Mouse (Mus musculus): ENCODE results near the gene Ang. TPM values are rescaled to one million over a fixed set of nuclear protein-coding genes. Genes with fewer than 3 reads are reported as not detected.

The Ang gene
- total RNA-seq (2023): 1 to 10 TPM; 3.5 to 5.6 TPM

GRCm38 (mm10) chr14:51090921-51091900, at the start of gene Ang, which contains the start of gene Rnase4:
Ang (plus strand) TSS chr14:51091150.
Rnase4 (plus strand) TSS chr14:51091077.

GRCm38 (mm10) chr14:51041769-51042168, 49.2 kb upstream of the Ang start, which contains the start of gene Rnase9:
Rnase9 (minus strand) TSS chr14:51041869.

GRCm38 (mm10) chr14:51050063-51050462, 40.9 kb upstream of the Ang start, which contains the start of gene Rnase11:
Rnase11 (minus strand) TSS chr14:51050163.

DNA sequence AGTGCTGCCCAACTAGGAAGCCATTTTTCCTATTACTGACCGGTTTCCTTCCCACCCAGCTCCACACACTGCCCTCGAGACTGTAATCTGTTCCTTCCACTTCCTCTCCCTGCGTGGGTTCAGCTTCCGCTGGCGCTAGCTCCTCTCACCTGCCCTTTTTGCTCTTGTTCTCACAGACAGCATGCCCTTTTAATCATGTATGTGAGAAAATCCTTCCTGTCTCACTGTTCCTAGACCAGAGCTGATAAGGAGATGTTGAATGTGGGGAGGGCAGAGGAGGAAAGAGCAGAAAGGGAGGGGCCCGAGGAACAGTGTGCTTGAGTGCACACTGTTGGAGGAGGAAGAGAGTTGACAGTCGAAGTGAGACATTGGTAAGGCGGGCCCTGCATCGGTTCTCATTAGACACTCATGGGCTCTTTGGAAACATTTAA, 33.5 kb upstream of the Ang start, which contains the start of gene Rnase12:
Gene Rnase12, minus strand, starts transcription at position 261 of the 431 bp plus-strand sequence.

DNA sequence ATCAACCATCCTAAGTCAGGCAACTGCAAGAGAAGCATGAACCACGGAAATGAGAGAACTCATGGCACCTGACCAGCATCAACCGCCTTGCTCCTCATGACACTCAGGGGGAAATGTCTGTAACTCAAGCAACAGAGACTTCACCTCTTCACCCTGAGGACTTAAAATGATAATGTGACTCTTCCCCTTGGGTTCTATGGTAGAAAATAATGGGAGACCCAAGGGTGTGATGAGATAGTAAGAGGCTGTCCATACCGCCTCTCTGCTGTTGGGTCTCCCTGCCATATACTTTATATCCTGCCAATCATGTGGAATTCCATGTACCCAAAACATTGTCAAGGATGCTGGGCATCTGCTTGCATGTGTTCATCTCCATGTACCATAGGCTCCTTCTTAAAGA, 16.6 kb upstream of the Ang start, which contains the start of gene Olfr750:
Gene Olfr750, minus strand, starts transcription at position 101 of the 400 bp plus-strand sequence.

GRCm38 (mm10) chr14:51113916-51114560, 23.1 kb downstream of the Ang start, which contains the start of gene Eddm3b:
Eddm3b (plus strand) TSS chr14:51114426.

DNA sequence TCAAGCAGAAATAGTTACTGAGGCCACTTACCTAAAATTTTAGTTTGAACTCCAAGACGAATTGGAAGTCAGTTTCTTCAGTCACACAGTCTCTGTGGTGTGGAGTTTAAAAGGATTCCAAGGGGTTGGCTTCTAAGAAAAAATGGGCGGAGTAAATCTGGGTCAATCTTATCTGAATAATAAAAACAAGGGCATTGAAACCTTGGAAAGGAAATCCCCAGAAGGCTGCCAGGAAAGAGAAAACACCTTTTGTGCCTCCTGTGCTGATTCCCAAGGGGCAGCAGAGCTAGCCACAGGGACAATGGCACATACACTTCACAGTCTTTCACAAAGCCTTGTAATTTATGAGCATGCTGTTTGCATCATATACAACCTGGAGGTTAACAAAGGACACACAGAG, 55.7 kb downstream of the Ang start, which contains the start of gene Rnase1:
Gene Rnase1, minus strand, starts transcription at position 101 of the 400 bp plus-strand sequence.

Other genes with a start within 250 kb of the Ang start
- 10 to 100 TPM; 49.5 to 58.5 TPM for gene Tep1, start 220.6 kb upstream of the Ang start, total RNA-seq (2023)
- gene Klhl33, start 193.6 kb upstream of the Ang start, total RNA-seq (2023): under 1 TPM; 0.13 to 0.33 TPM
- gene Osgep, start 166.3 kb upstream of the Ang start, total RNA-seq (2023): 10 to 100 TPM; 22.8 to 27.0 TPM
- gene Apex1, start 166.2 kb upstream of the Ang start, total RNA-seq (2023): 10 to 100 TPM; 16.0 to 20.1 TPM
- gene Pip4p1, start 160.3 kb upstream of the Ang start, total RNA-seq (2023): 10 to 100 TPM; 53.6 to 56.3 TPM
- 100 to 1,000 TPM in 1 of 2 experiments, 10 to 100 TPM in 1; 77.0 to 104 TPM for gene Pnp, start 160.1 kb upstream of the Ang start, total RNA-seq (2023)
- 10 to 100 TPM; 91.1 to 96.2 TPM for gene Gm49342, start 146.6 kb upstream of the Ang start, total RNA-seq (2023)
- gene Pnp2, start 135.2 kb upstream of the Ang start, total RNA-seq (2023): 10 to 100 TPM in 1 of 2 experiments, 1 to 10 TPM in 1; 9.1 to 11.8 TPM
- not detected for gene Rnase10, start 83.4 kb upstream of the Ang start, total RNA-seq (2023)
- not detected for gene Rnase9, start 49.3 kb upstream of the Ang start, total RNA-seq (2023)
- gene Rnase11, start 41.0 kb upstream of the Ang start, total RNA-seq (2023): not detected
- 1 to 10 TPM; 1.7 to 2.0 TPM for gene Rnase12, start 33.5 kb upstream of the Ang start, total RNA-seq (2023)
- gene Olfr750, start 16.7 kb upstream of the Ang start, total RNA-seq (2023): not detected
- 1 to 10 TPM; 5.1 to 5.8 TPM for gene Rnase4, start 73 bp upstream of the Ang start, total RNA-seq (2023)
- not detected for gene Eddm3b, start 23.3 kb downstream of the Ang start, total RNA-seq (2023)
- gene Rnase6, start 32.8 kb downstream of the Ang start, total RNA-seq (2023): 10 to 100 TPM; 42.5 to 44.9 TPM
- gene Rnase1, start 55.6 kb downstream of the Ang start, total RNA-seq (2023): not detected
- 1 to 10 TPM; 2.5 to 2.7 TPM for gene Rnase2b, start 71.1 kb downstream of the Ang start, total RNA-seq (2023)
- gene Ang2, start 108.0 kb downstream of the Ang start, total RNA-seq (2023): not detected
- gene Ear14, start 112.2 kb downstream of the Ang start, total RNA-seq (2023): not detected
- gene Rnase2a, start 165.0 kb downstream of the Ang start, total RNA-seq (2023): 10 to 100 TPM; 50.2 to 56.3 TPM

Measured in neutrophil, adult 83 days (primary cell).